Mouse (Mus musculus): Measurements from ENCODE around the gene Vmn2r104. TPM values are rescaled to one million over a fixed set of nuclear protein-coding genes. Genes with fewer than 3 reads are reported as not detected.

The Vmn2r104 gene
- not detected for polyA plus RNA-seq (2014; fragmentation: Illumina TruSeq; extraction: RNeasy Lipid Tissue Mini Kit (QIAGEN cat#74804); ENCODE audit: low read depth, low replicate concordance)

GRCm38 (mm10) chr17:20048236-20048635, at the start of gene Vmn2r104:
Vmn2r104 (minus strand) TSS chr17:20048336.

Other genes with a start within 250 kb of the Vmn2r104 start
- not detected for gene Fpr-rs7, start 65.9 kb upstream of the Vmn2r104 start, polyA plus RNA-seq (2014; fragmentation: Illumina TruSeq; extraction: RNeasy Lipid Tissue Mini Kit (QIAGEN cat#74804); ENCODE audit: low read depth, low replicate concordance)
- gene Fpr-rs6, start 134.8 kb upstream of the Vmn2r104 start, polyA plus RNA-seq (2014; fragmentation: Illumina TruSeq; extraction: RNeasy Lipid Tissue Mini Kit (QIAGEN cat#74804); ENCODE audit: low read depth, low replicate concordance): not detected
- not detected for gene Vmn2r105, start 186.7 kb upstream of the Vmn2r104 start, polyA plus RNA-seq (2014; fragmentation: Illumina TruSeq; extraction: RNeasy Lipid Tissue Mini Kit (QIAGEN cat#74804); ENCODE audit: low read depth, low replicate concordance)
- gene Vmn2r106, start 237.2 kb upstream of the Vmn2r104 start, polyA plus RNA-seq (2014; fragmentation: Illumina TruSeq; extraction: RNeasy Lipid Tissue Mini Kit (QIAGEN cat#74804); ENCODE audit: low read depth, low replicate concordance): not detected